Mouse (Mus musculus) embryonic facial prominence, embryonic 15.5 days (tissue): ENCODE measurements around the gene Gbf1. TPM values are rescaled to one million over a fixed set of nuclear protein-coding genes. Genes with fewer than 3 reads are reported as not detected.

Experiments used
- ATAC-seq: fragments of 200-750 bp; cut with Nextera tagmentation; 2 replicates; pipeline ENCODE4 v1.8.0; 2017; ENCODE audit warnings: low read depth, moderate TSS enrichment; ENCODE audit not compliant: insufficient number of reproducible peaks, low FRiP score, low TSS enrichment
- H3K27ac ChIP-seq: fragments of 300-500 bp; sonication (generic); replicated peaks from 2 replicates; pipeline ENCODE4 v1.5.1; 2015; ENCODE audit warnings: mild to moderate bottlenecking, inconsistent platforms
- H3K27me3 ChIP-seq: fragments of 300-500 bp; sonication (generic); 2 replicates; pipeline ENCODE4 v1.6.1; 2015; ENCODE audit warnings: inconsistent platforms
- H3K36me3 ChIP-seq: fragments of 300-500 bp; sonication (generic); 2 replicates; pipeline ENCODE4 v1.6.1; 2015; ENCODE audit warnings: mild to moderate bottlenecking, inconsistent platforms
- H3K4me1 ChIP-seq: fragments of 300-500 bp; sonication (generic); 2 replicates; pipeline ENCODE4 v1.6.1; 2015; ENCODE audit warnings: inconsistent platforms
- H3K4me2 ChIP-seq: fragments of 300-500 bp; sonication (generic); replicated peaks from 2 replicates; pipeline ENCODE4 v1.6.1; 2015; ENCODE audit warnings: mild to moderate bottlenecking, inconsistent platforms
- H3K4me3 ChIP-seq: fragments of 300-500 bp; sonication (generic); replicated peaks from 2 replicates; pipeline ENCODE4 v1.5.1; 2015; ENCODE audit warnings: mild to moderate bottlenecking, inconsistent platforms
- H3K9ac ChIP-seq: fragments of 300-500 bp; sonication (generic); 2 replicates; pipeline ENCODE4 v1.6.1; 2015; ENCODE audit warnings: inconsistent platforms
- H3K9me3 ChIP-seq: fragments of 300-500 bp; sonication (generic); replicated peaks from 2 replicates; pipeline ENCODE4 v1.6.1; 2016; ENCODE audit warnings: inconsistent platforms
- WGBS: fragments of 180-500 bp; shearing (Covaris S2); methylation state at CpG from one replicate; pipeline ENCODE4 v1.1.7; 2015; 5-methylcytosine and 5-hydroxymethylcytosine counted together
- polyA plus RNA-seq: library from polyadenylated mRNA; unstranded; fragments of >200 nt; fragmentation: Nextera tagmentation; extraction: Ambion mirVana; gene quantifications from 2 replicates; pipeline ENCODE4 v1.2.1, GENCODE M21; 2015

Gbf1 gene
- polyA plus RNA-seq, 1 experiment from 2014 or later, result 61.2 TPM

GRCm38 (mm10) chr19:46333906-46334305 is 181.6 kb downstream of the Gbf1 start:
- ATAC-seq, result no peak
- Histone ChIP-seq H3K27ac (no peak overlapping the region), H3K4me1 (peaks cover 26% of the 10 kb centered on the region), H3K36me3 (peaks cover 13% of the 10 kb centered on the region), H3K9ac (no peak overlapping the region), H3K4me3 (no peak overlapping the region), H3K27me3 (no peaks in the 10 kb centered on the region), H3K4me2 (no peak overlapping the region), H3K9me3 (no peaks in the 10 kb centered on the region)
- WGBS, result 87% methylated on average over 3 of the region's 3 CpGs

Other genes with a start within 250 kb of the Gbf1 start
- 16.6 and 20.5 TPM in 2 replicates for gene Armh3, start 154.0 kb upstream of the Gbf1 start, polyA plus RNA-seq
- gene Hps6, start 149.0 kb upstream of the Gbf1 start, polyA plus RNA-seq, result 8.7 and 10.1 TPM in 2 replicates
- gene Pprc1, start 107.6 kb upstream of the Gbf1 start, polyA plus RNA-seq, result 37.0 and 38.3 TPM in 2 replicates
- gene Ldb1, start 107.3 kb upstream of the Gbf1 start, polyA plus RNA-seq, result 114 and 120 TPM in 2 replicates
- gene Nolc1, start 76.6 kb upstream of the Gbf1 start, polyA plus RNA-seq, result 74.1 and 76.9 TPM in 2 replicates
- 1.6 and 3.7 TPM in 2 replicates for gene Elovl3, start 20.6 kb upstream of the Gbf1 start, polyA plus RNA-seq
- 10.4 and 12.4 TPM in 2 replicates for gene Pitx3, start 4.2 kb upstream of the Gbf1 start, polyA plus RNA-seq
- gene Nfkb2, start 151.8 kb downstream of the Gbf1 start, polyA plus RNA-seq, result 15.3 and 16.1 TPM in 2 replicates
- gene Psd, start 174.6 kb downstream of the Gbf1 start, polyA plus RNA-seq, result 9.8 and 11.0 TPM in 2 replicates
- gene Fbxl15, start 175.7 kb downstream of the Gbf1 start, polyA plus RNA-seq, result 16.4 TPM in 2 replicates
- 167 and 168 TPM in 2 replicates for gene Cuedc2, start 186.2 kb downstream of the Gbf1 start, polyA plus RNA-seq
- 4.3 and 4.4 TPM in 2 replicates for gene Mfsd13a, start 188.6 kb downstream of the Gbf1 start, polyA plus RNA-seq
- gene 2310034G01Rik, start 197.8 kb downstream of the Gbf1 start, polyA plus RNA-seq, result 3.5 and 5.3 TPM in 2 replicates
- gene Actr1a, start 243.2 kb downstream of the Gbf1 start, polyA plus RNA-seq, result 149 and 153 TPM in 2 replicates
- gene Sufu, start 244.4 kb downstream of the Gbf1 start, polyA plus RNA-seq, result 36.0 and 38.4 TPM in 2 replicates